Mouse (Mus musculus) thymus, postnatal 10 days (tissue): ENCODE data around the gene Cckbr.
A peak's percentile ranks its signal among the peaks of the same experiment; 100 is the strongest.

Source experiments
- DNase-seq, 2 experiments: peaks; one replicate each; pipeline ENCODE4 v3.0.0; 2021; ENCODE audit warnings: low spot score in 2 of 2

Cckbr gene

GRCm38 (mm10) chr7:105425424-105426043, at the start of gene Cckbr:
Gene Cckbr (plus strand): TSS chr7:105425731.
- DNase-seq = no peak

- no peak for DNase-seq
Observed at GRCm38 (mm10) chr7:105380329-105380728, 45.2 kb upstream of the Cckbr start.

- DNase-seq = no peak
Observed at GRCm38 (mm10) chr7:105387696-105388095, 37.8 kb upstream of the Cckbr start.

GRCm38 (mm10) chr7:105390236-105390635, 35.3 kb upstream of the Cckbr start:
- DNase-seq = no peak

GRCm38 (mm10) chr7:105394606-105395005, 30.9 kb upstream of the Cckbr start:
- no peak for DNase-seq

- no peak for DNase-seq
Observed at GRCm38 (mm10) chr7:105395131-105395820, 30.3 kb upstream of the Cckbr start.

GRCm38 (mm10) chr7:105396126-105396525, 29.4 kb upstream of the Cckbr start:
- no peak for DNase-seq

- no peak for DNase-seq
Observed at GRCm38 (mm10) chr7:105399058-105399934, 26.2 kb upstream of the Cckbr start.

GRCm38 (mm10) chr7:105399935-105400624, 25.5 kb upstream of the Cckbr start, which contains the start of gene Fam160a2:
Gene Fam160a2 (minus strand): TSS chr7:105400054.
- peak; percentile 96 to 97 for DNase-seq

GRCm38 (mm10) chr7:105404268-105404667, 21.3 kb upstream of the Cckbr start, which contains the start of gene Cnga4:
Gene Cnga4 (plus strand): TSS chr7:105404568.
- DNase-seq = no peak

GRCm38 (mm10) chr7:105406322-105406721, 19.2 kb upstream of the Cckbr start:
- no peak for DNase-seq

GRCm38 (mm10) chr7:105411874-105412632, 13.5 kb upstream of the Cckbr start:
- DNase-seq = peak; percentile 14 to 66

GRCm38 (mm10) chr7:105414385-105414784, 11.1 kb upstream of the Cckbr start:
- no peak for DNase-seq

GRCm38 (mm10) chr7:105416529-105416928, 9.0 kb upstream of the Cckbr start:
- DNase-seq = no peak

GRCm38 (mm10) chr7:105418106-105418505, 7.4 kb upstream of the Cckbr start:
- DNase-seq = no peak

GRCm38 (mm10) chr7:105420903-105421302, 4.6 kb upstream of the Cckbr start:
- no peak for DNase-seq

- no peak for DNase-seq
Observed at GRCm38 (mm10) chr7:105424368-105424767, 1.2 kb upstream of the Cckbr start.

GRCm38 (mm10) chr7:105426051-105426450, 520 bp downstream of the Cckbr start:
- DNase-seq = no peak

GRCm38 (mm10) chr7:105432058-105432457, 6.5 kb downstream of the Cckbr start:
- no peak for DNase-seq

GRCm38 (mm10) chr7:105433859-105434258, 8.3 kb downstream of the Cckbr start:
- no peak for DNase-seq

GRCm38 (mm10) chr7:105434798-105435197, 9.3 kb downstream of the Cckbr start:
- DNase-seq = no peak
